Mouse (Mus musculus): ENCODE data around the gene Padi6. TPM values are rescaled to one million over a fixed set of nuclear protein-coding genes. Genes with fewer than 3 reads are reported as not detected.

Padi6 gene
- polyA plus RNA-seq, 2 experiments = not detected

- ATAC-seq (ENCODE audit: low FRiP score, low read depth) (no peak), DNase-seq (ENCODE audit: low spot score) (no peak)
- WGBS = 82% methylated on average over 9 of the region's 9 CpGs
- TF ChIP-seq POLR2A (IDR thresholded peaks at IDR 0.05; ENCODE audit: borderline replicate concordance, extremely low read depth, insufficient read depth, insufficient read length) = no peak
- Histone ChIP-seq H3K9ac (ENCODE audit: low read depth, low read length, severe bottlenecking) (no peak overlapping the region), H3K4me2 (replicated peaks; ENCODE audit: low read depth, low read length, severe bottlenecking) (no peak overlapping the region), H3K36me3 (ENCODE audit: control insufficient read depth, insufficient read depth, low read length) (peaks cover 72% of the 10 kb centered on the region), H3K27me3 (ENCODE audit: control insufficient read depth, insufficient read depth, low read length) (no peaks in the 10 kb centered on the region), H3K4me1 (ENCODE audit: control insufficient read depth, insufficient read depth, low read length) (no peaks in the 10 kb centered on the region; the same call in 1 of the 2 replicates), H3K9me3 (ENCODE audit: control insufficient read depth, low read length) (no peaks in the 10 kb centered on the region), H3K4me3 (replicated peaks; ENCODE audit: low read length) (no peak overlapping the region), H3K27ac (replicated peaks; ENCODE audit: low read depth, low read length) (no peak overlapping the region)
Measured at GRCm38 (mm10) chr4:140723192-140723591, 19.3 kb downstream of the Padi6 start.

GRCm38 (mm10) chr4:140722710-140723109 lies 19.7 kb downstream of the Padi6 start:
- Histone ChIP-seq H3K9me3 (ENCODE audit: control insufficient read depth, low read length) (no peaks in the 10 kb centered on the region), H3K4me3 (replicated peaks; ENCODE audit: low read length) (no peak overlapping the region), H3K4me1 (ENCODE audit: control insufficient read depth, insufficient read depth, low read length) (no peaks in the 10 kb centered on the region; the same call in 1 of the 2 replicates), H3K36me3 (ENCODE audit: control insufficient read depth, insufficient read depth, low read length) (peaks cover 77% of the 10 kb centered on the region), H3K9ac (ENCODE audit: low read depth, low read length, severe bottlenecking) (no peak overlapping the region), H3K27me3 (ENCODE audit: control insufficient read depth, insufficient read depth, low read length) (no peaks in the 10 kb centered on the region), H3K27ac (replicated peaks; ENCODE audit: low read depth, low read length) (no peak overlapping the region), H3K4me2 (replicated peaks; ENCODE audit: low read depth, low read length, severe bottlenecking) (no peak overlapping the region)
- DNase-seq (ENCODE audit: low spot score) = no peak
- ATAC-seq (ENCODE audit: low FRiP score, low read depth) = no peak
- TF ChIP-seq POLR2A (IDR thresholded peaks at IDR 0.05; ENCODE audit: borderline replicate concordance, extremely low read depth, insufficient read depth, insufficient read length) = no peak
- 70% methylated on average over 9 of the region's 9 CpGs for WGBS

GRCm38 (mm10) chr4:140721968-140722490 lies 20.4 kb downstream of the Padi6 start:
- ATAC-seq (ENCODE audit: low FRiP score, low read depth) (no peak), DNase-seq (ENCODE audit: low spot score) (no peak)
- Histone ChIP-seq H3K27me3 (ENCODE audit: control insufficient read depth, insufficient read depth, low read length) (no peaks in the 10 kb centered on the region), H3K27ac (replicated peaks; ENCODE audit: low read depth, low read length) (no peak overlapping the region), H3K4me2 (replicated peaks; ENCODE audit: low read depth, low read length, severe bottlenecking) (no peak overlapping the region), H3K4me1 (ENCODE audit: control insufficient read depth, insufficient read depth, low read length) (no peaks in the 10 kb centered on the region; the same call in 1 of the 2 replicates), H3K36me3 (ENCODE audit: control insufficient read depth, insufficient read depth, low read length) (peaks cover 82% of the 10 kb centered on the region), H3K4me3 (replicated peaks; ENCODE audit: low read length) (no peak overlapping the region), H3K9me3 (ENCODE audit: control insufficient read depth, low read length) (no peaks in the 10 kb centered on the region), H3K9ac (ENCODE audit: low read depth, low read length, severe bottlenecking) (no peak overlapping the region)
- 81% methylated on average over 20 of the region's 20 CpGs for WGBS
- TF ChIP-seq POLR2A (IDR thresholded peaks at IDR 0.05; ENCODE audit: borderline replicate concordance, extremely low read depth, insufficient read depth, insufficient read length) = no peak

- Histone ChIP-seq H3K27me3 (ENCODE audit: control insufficient read depth, insufficient read depth, low read length) (no peaks in the 10 kb centered on the region), H3K36me3 (ENCODE audit: control insufficient read depth, insufficient read depth, low read length) (peaks cover 92% of the 10 kb centered on the region), H3K4me3 (replicated peaks; ENCODE audit: low read length) (no peak overlapping the region), H3K9ac (ENCODE audit: low read depth, low read length, severe bottlenecking) (no peak overlapping the region), H3K4me2 (replicated peaks; ENCODE audit: low read depth, low read length, severe bottlenecking) (no peak overlapping the region), H3K9me3 (ENCODE audit: control insufficient read depth, low read length) (no peaks in the 10 kb centered on the region), H3K4me1 (ENCODE audit: control insufficient read depth, insufficient read depth, low read length) (no peaks in the 10 kb centered on the region; the same call in 1 of the 2 replicates), H3K27ac (replicated peaks; ENCODE audit: low read depth, low read length) (no peak overlapping the region)
- ATAC-seq (ENCODE audit: low FRiP score, low read depth) (no peak), DNase-seq (ENCODE audit: low spot score) (no peak)
- no peak for TF ChIP-seq POLR2A (IDR thresholded peaks at IDR 0.05; ENCODE audit: borderline replicate concordance, extremely low read depth, insufficient read depth, insufficient read length)
- 88% methylated on average over 5 of the region's 5 CpGs for WGBS
Measured at GRCm38 (mm10) chr4:140720091-140720490, 22.4 kb downstream of the Padi6 start.

GRCm38 (mm10) chr4:140718436-140718835 lies 24.0 kb downstream of the Padi6 start:
- Histone ChIP-seq H3K9me3 (ENCODE audit: control insufficient read depth, low read length) (no peaks in the 10 kb centered on the region), H3K4me3 (replicated peaks; ENCODE audit: low read length) (no peak overlapping the region), H3K27me3 (ENCODE audit: control insufficient read depth, insufficient read depth, low read length) (no peaks in the 10 kb centered on the region), H3K27ac (replicated peaks; ENCODE audit: low read depth, low read length) (no peak overlapping the region), H3K9ac (ENCODE audit: low read depth, low read length, severe bottlenecking) (no peak overlapping the region), H3K36me3 (ENCODE audit: control insufficient read depth, insufficient read depth, low read length) (peaks cover 96% of the 10 kb centered on the region), H3K4me2 (replicated peaks; ENCODE audit: low read depth, low read length, severe bottlenecking) (no peak overlapping the region), H3K4me1 (ENCODE audit: control insufficient read depth, insufficient read depth, low read length) (no peaks in the 10 kb centered on the region; the same call in 1 of the 2 replicates)
- ATAC-seq (ENCODE audit: low FRiP score, low read depth) (no peak), DNase-seq (ENCODE audit: low spot score) (no peak)
- no peak for TF ChIP-seq POLR2A (IDR thresholded peaks at IDR 0.05; ENCODE audit: borderline replicate concordance, extremely low read depth, insufficient read depth, insufficient read length)
- WGBS = 96% methylated on average over 9 of the region's 9 CpGs
